Mouse (Mus musculus) heart, postnatal 10 days (tissue): ENCODE measurements around the gene Galnt18. TPM values are rescaled to one million over a fixed set of nuclear protein-coding genes. Genes with fewer than 3 reads are reported as not detected.
A peak's percentile ranks its signal among the peaks of the same experiment; 100 is the strongest.

Experiments used
- DNase-seq, 2 experiments: peaks; one replicate each; pipeline ENCODE4 v3.0.0; 2021
- intact Hi-C: fragments of 180-260 bp; cut with DNase I; formaldehyde crosslinking; loops from one replicate; pipeline ENCODE4 v1.15.1; 2025
- total RNA-seq, 2 experiments: library from RNA; stranded (reverse); gene quantifications; 2 replicates each; pipeline ENCODE4 v1.2.3; 2021

The Galnt18 gene
- total RNA-seq, 2 experiments from 2014 or later: 20.9 to 23.0 TPM

- DNase-seq: no peak
- intact Hi-C loops: loop anchor here (5.0 to 10.0 kb wide), 4 partner anchors 65 to 375 kb away; partner anchors contain the start of gene Galnt18
Measured at GRCm38 (mm10) chr7:111589506-111590125, 190.2 kb downstream of the Galnt18 start.

GRCm38 (mm10) chr7:111588291-111588781 is 191.4 kb downstream of the Galnt18 start:
- intact Hi-C loops: loop anchor here (5.0 to 10.0 kb wide), 4 partner anchors 64 to 376 kb away; partner anchors contain the start of gene Galnt18
- DNase-seq: peak; percentile 58 to 63

- intact Hi-C loops: loop anchor here (10.0 kb wide), 2 partner anchors 56 to 384 kb away; no protein-coding TSS in a partner anchor
- no peak for DNase-seq
Measured at GRCm38 (mm10) chr7:111580547-111580946, 199.2 kb downstream of the Galnt18 start.

- intact Hi-C loops: no loop called here
- peak; percentile 29 to 32 for DNase-seq
Measured at GRCm38 (mm10) chr7:111575096-111575495, 204.7 kb downstream of the Galnt18 start.

GRCm38 (mm10) chr7:111572336-111572735 is 207.4 kb downstream of the Galnt18 start:
- intact Hi-C loops: no loop called here

GRCm38 (mm10) chr7:111566838-111567237 is 212.9 kb downstream of the Galnt18 start:
- intact Hi-C loops: no loop called here
- DNase-seq: no peak

More at GRCm38 (mm10) chr7:111572336-111572735, 207.4 kb downstream of the Galnt18 start:
- DNase-seq: no peak

- intact Hi-C loops: no loop called here
- DNase-seq: no peak
Measured at GRCm38 (mm10) chr7:111563316-111564110, 216.3 kb downstream of the Galnt18 start.

- intact Hi-C loops: no loop called here
Measured at GRCm38 (mm10) chr7:111560097-111560496, 219.7 kb downstream of the Galnt18 start.

GRCm38 (mm10) chr7:111559011-111559410 is 220.8 kb downstream of the Galnt18 start:
- peak in 1 of 2 experiments; percentile 8 for DNase-seq
- intact Hi-C loops: no loop called here

More at GRCm38 (mm10) chr7:111560097-111560496, 219.7 kb downstream of the Galnt18 start:
- DNase-seq: peak in 1 of 2 experiments; percentile 9

GRCm38 (mm10) chr7:111550987-111551386 is 228.8 kb downstream of the Galnt18 start:
- no peak for DNase-seq
- intact Hi-C loops: no loop called here

GRCm38 (mm10) chr7:111547069-111547468 is 232.7 kb downstream of the Galnt18 start:
- intact Hi-C loops: no loop called here
- DNase-seq: no peak

GRCm38 (mm10) chr7:111545614-111546013 is 234.2 kb downstream of the Galnt18 start:
- intact Hi-C loops: no loop called here

GRCm38 (mm10) chr7:111537946-111538345 is 241.8 kb downstream of the Galnt18 start:
- peak; percentile 47 to 51 for DNase-seq
- intact Hi-C loops: no loop called here

More at GRCm38 (mm10) chr7:111545614-111546013, 234.2 kb downstream of the Galnt18 start:
- DNase-seq: no peak

GRCm38 (mm10) chr7:111534826-111535405 is 244.9 kb downstream of the Galnt18 start:
- no peak for DNase-seq
- intact Hi-C loops: no loop called here

GRCm38 (mm10) chr7:111528961-111529643 is 250.7 kb downstream of the Galnt18 start:
- DNase-seq: no peak
- intact Hi-C loops: loop anchor here (10.0 kb wide), 1 partner anchor 56 kb away; no protein-coding TSS in a partner anchor

- DNase-seq: no peak
- intact Hi-C loops: loop anchor here (10.0 kb wide), 1 partner anchor 56 kb away; no protein-coding TSS in a partner anchor
Measured at GRCm38 (mm10) chr7:111528462-111528861, 251.3 kb downstream of the Galnt18 start.

GRCm38 (mm10) chr7:111520881-111521280 is 258.9 kb downstream of the Galnt18 start:
- no peak for DNase-seq
- intact Hi-C loops: loop anchor here (10.0 kb wide), 1 partner anchor 64 kb away; no protein-coding TSS in a partner anchor

GRCm38 (mm10) chr7:111518581-111519242 is 261.1 kb downstream of the Galnt18 start:
- intact Hi-C loops: no loop called here
- peak; percentile 31 for DNase-seq

GRCm38 (mm10) chr7:111516882-111517281 is 262.9 kb downstream of the Galnt18 start:
- no peak for DNase-seq
- intact Hi-C loops: no loop called here

- DNase-seq: no peak
- intact Hi-C loops: no loop called here
Measured at GRCm38 (mm10) chr7:111515471-111515870, 264.3 kb downstream of the Galnt18 start.
